Mouse (Mus musculus) liver, embryonic 14.5 days (tissue): ENCODE measurements at regions not wholly inside any gene's neighbourhood (a gene's known extent, or its start where the extent isn't known, plus 50 kb on each side); places are given as distances from the start of the nearest gene placed in this dataset.

Experiments used
- ATAC-seq: fragments of 200-750 bp; cut with Nextera tagmentation; 2 replicates; pipeline ENCODE4 v1.8.0; 2017; ENCODE audit warnings: moderate number of reproducible peaks, mild to moderate bottlenecking, moderate library complexity; ENCODE audit not compliant: insufficient read depth
- DNase-seq, 3 experiments: peaks; one replicate each; pipeline ENCODE4 v3.0.0-alpha.2; 2012 to 2013; ENCODE audit warnings: low read depth in 3 of 3, low spot score in 3 of 3
- H3K27ac ChIP-seq: fragments of 300-500 bp; sonication (generic); 2 replicates; pipeline ENCODE4 v1.5.1; 2014; ENCODE audit warnings: moderate library complexity, mild to moderate bottlenecking, control low read depth, inconsistent platforms
- H3K27me3 ChIP-seq: fragments of 300-500 bp; sonication (generic); 2 replicates; pipeline ENCODE4 v1.6.1; 2014; ENCODE audit warnings: mild to moderate bottlenecking, low read length, moderate library complexity; ENCODE audit not compliant: control insufficient read depth, insufficient read depth
- H3K36me3 ChIP-seq: fragments of 300-500 bp; sonication (generic); replicated peaks from 2 replicates; pipeline ENCODE4 v1.6.1; 2014; ENCODE audit warnings: low read depth; ENCODE audit not compliant: control insufficient read depth, insufficient read depth
- H3K4me1 ChIP-seq, 2 experiments: fragments of 200-500 bp in 1 of 2; fragments of 300-500 bp in 1 of 2; sonication (generic) in 1 of 2; replicated peaks; 2 replicates each; pipeline ENCODE4 v1.6.1; 2012 to 2014; ENCODE audit warnings: antibody characterized with exemption in 1 of 2, inconsistent platforms in 1 of 2, low read length in 1 of 2; ENCODE audit not compliant: control insufficient read depth in 2 of 2, insufficient read depth in 2 of 2
- H3K4me2 ChIP-seq: fragments of 300-500 bp; sonication (generic); 2 replicates; pipeline ENCODE4 v1.6.1; 2014; ENCODE audit warnings: low read depth, mild to moderate bottlenecking, control low read depth, moderate library complexity
- H3K4me3 ChIP-seq, 2 experiments: fragments of 200-500 bp in 1 of 2; fragments of 300-500 bp in 1 of 2; sonication (generic) in 1 of 2; 2 replicates each; pipeline ENCODE4 v1.5.1; 2012 to 2014; ENCODE audit warnings: low read depth in 2 of 2, low read length in 2 of 2, mild to moderate bottlenecking in 2 of 2, control low read depth in 1 of 2, inconsistent platforms in 1 of 2, moderate library complexity in 1 of 2; ENCODE audit not compliant: insufficient read depth in 1 of 2
- H3K9ac ChIP-seq: fragments of 300-500 bp; sonication (generic); replicated peaks from 2 replicates; pipeline ENCODE4 v1.6.1; 2014; ENCODE audit warnings: mild to moderate bottlenecking, control low read depth, moderate library complexity
- H3K9me3 ChIP-seq: fragments of 300-500 bp; sonication (generic); 2 replicates; pipeline ENCODE4 v1.6.1; 2016; ENCODE audit warnings: low read length, mixed read lengths; ENCODE audit not compliant: control insufficient read depth
- CTCF ChIP-seq: IDR thresholded peaks from 2 replicates; pipeline ENCODE4 v1.5.1; 2016; ENCODE audit warnings: antibody characterized with exemption, low read depth, control low read depth
- EP300 ChIP-seq: IDR thresholded peaks from 2 replicates; pipeline ENCODE4 v1.6.1; 2016; ENCODE audit warnings: antibody characterized with exemption, low read depth
- WGBS: fragments of 180-500 bp; shearing (Covaris S2); extraction: QIAGEN DNeasy Blood & Tissue Kit; methylation state at CpG from one replicate; pipeline ENCODE4 v1.1.7; 2014; ENCODE audit not compliant: insufficient replicate concordance; 5-methylcytosine and 5-hydroxymethylcytosine counted together

DNA sequence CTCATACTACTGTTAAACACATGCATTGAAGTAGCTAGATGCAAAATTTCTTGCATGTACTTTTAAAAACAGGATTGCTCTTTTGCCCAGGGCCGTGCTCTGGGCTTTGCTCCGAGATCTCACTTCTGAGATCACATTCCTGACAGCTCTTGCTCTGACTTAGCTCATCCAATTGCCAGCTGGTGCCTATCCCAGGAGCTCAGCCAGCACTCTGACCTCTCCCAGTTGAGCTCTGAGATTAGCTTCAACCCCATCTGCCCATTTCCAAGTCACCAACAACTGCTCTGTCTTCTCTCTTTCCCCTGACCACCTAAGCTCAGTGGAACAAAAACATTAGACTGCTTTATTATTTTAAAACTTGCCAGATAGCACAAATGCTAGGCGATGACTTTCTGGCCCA is 572.4 kb downstream of the Pla2g4a start:
- H3K4me3 ChIP-seq = no peak overlapping the region

DNA sequence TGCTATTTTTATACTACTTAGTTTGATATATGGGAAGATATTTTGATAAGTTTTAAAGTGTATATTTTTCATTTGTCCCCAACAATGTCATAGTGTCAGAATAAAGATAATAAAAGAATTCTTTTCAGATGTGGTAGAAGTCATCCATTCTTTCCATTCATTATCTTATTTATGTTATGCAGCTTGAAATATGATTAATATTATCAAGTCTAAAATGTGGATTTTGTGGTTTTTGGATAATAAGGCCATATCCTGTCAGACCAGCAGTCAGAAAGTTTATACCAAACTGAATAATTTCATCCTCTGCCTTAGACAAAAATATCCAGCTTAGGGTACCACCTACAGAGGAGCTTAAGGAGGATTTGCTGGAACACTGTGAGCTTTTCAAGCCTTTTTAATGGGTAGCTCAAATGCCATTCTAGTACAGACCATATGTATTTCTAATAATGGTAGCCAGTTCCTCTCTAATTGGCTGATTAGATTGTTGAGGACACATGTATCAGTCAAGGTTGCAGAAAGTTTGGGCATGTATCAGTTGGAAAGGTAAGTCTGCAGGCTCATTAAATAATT is 609.7 kb downstream of the Pla2g4a start:
- Histone ChIP-seq H3K9ac (no peak overlapping the region), H3K4me2 (no peak overlapping the region), H3K36me3 (no peaks in the 10 kb centered on the region), H3K27ac (no peak overlapping the region), H3K9me3 (no peaks in the 10 kb centered on the region), H3K4me1 (no peaks in the 10 kb centered on the region), H3K27me3 (no peaks in the 10 kb centered on the region), H3K4me3 (no peak overlapping the region)
- ATAC-seq (no peak), DNase-seq (no peak)
- TF ChIP-seq CTCF = no peak
- TF ChIP-seq EP300 = no peak

More for the DNA sequence above, 572.4 kb downstream of the Pla2g4a start:
- H3K27me3 ChIP-seq = no peaks in the 10 kb centered on the region
- H3K27ac ChIP-seq = no peak overlapping the region
- TF ChIP-seq EP300 (no peak), CTCF (no peak)
- no peak overlapping the region for H3K4me2 ChIP-seq
- no peaks in the 10 kb centered on the region for H3K4me1 ChIP-seq
- no peak overlapping the region for H3K9ac ChIP-seq
- DNase-seq (no peak), ATAC-seq (no peak)
- WGBS = 41% methylated on average over 3 of the region's 3 CpGs
- no peaks in the 10 kb centered on the region for H3K9me3 ChIP-seq
- no peaks in the 10 kb centered on the region for H3K36me3 ChIP-seq

DNA sequence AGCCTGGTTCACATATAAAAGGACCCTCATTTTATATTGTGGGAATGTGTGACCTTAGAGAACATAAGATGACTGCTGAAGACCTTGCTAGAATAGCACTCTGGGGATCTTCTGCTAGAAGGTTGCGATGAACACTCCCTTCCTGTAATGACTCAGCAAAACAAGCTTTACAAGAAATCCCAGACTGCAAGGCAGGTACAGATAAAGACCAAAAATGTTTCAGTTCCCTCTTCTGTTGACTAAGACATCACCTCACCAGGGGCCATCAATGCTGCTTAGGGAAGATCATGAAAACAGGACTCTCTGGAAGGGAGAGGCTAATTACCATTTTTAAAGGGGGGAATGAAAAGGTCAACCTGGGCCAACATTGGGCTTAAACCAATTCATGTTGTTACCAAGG is 613.7 kb downstream of the Pla2g4a start:
- H3K4me3 ChIP-seq = no peak overlapping the region
- WGBS = 32% methylated on average over 1 of the region's 1 CpGs
- H3K9me3 ChIP-seq = no peaks in the 10 kb centered on the region

GRCm38 (mm10) chr1:149338158-149338557 is 622.9 kb downstream of the Pla2g4a start:
- TF ChIP-seq EP300 = no peak
- TF ChIP-seq CTCF = no peak

More for the DNA sequence above, 613.7 kb downstream of the Pla2g4a start:
- no peaks in the 10 kb centered on the region for H3K36me3 ChIP-seq
- no peak for DNase-seq
- ATAC-seq = no peak
- no peak overlapping the region for H3K4me2 ChIP-seq
- TF ChIP-seq EP300 (no peak), CTCF (no peak)
- H3K9ac ChIP-seq = no peak overlapping the region
- H3K4me1 ChIP-seq = no peaks in the 10 kb centered on the region
- no peaks in the 10 kb centered on the region for H3K27me3 ChIP-seq
- H3K27ac ChIP-seq = no peak overlapping the region

DNA sequence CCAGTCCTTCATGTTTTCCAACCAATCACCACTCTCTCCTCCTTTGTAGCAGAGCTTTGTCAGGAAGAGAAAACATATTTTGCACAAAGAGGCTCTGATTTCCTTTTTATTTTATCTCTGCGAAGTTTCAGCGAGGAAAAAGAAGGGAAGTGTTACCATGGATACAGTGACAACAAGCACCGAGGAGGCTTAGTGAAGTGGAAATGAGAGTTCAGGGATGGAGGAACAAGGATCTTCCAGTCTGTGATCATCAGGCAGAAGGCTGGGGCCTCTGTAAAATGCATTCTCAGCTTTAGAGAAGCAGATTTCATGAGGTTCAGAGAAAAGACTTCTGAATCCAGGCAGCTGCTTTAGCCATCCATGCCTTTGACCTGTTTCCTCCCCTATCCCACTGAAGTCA is 628.9 kb downstream of the Pla2g4a start:
- no peaks in the 10 kb centered on the region for H3K36me3 ChIP-seq
- H3K4me1 ChIP-seq = no peaks in the 10 kb centered on the region
- H3K9me3 ChIP-seq = no peaks in the 10 kb centered on the region
- no peak overlapping the region for H3K9ac ChIP-seq
- H3K4me3 ChIP-seq = no peak overlapping the region
- 40% methylated on average over 3 of the region's 3 CpGs for WGBS
- H3K4me2 ChIP-seq = no peak overlapping the region
- DNase-seq (no peak), ATAC-seq (no peak)
- H3K27me3 ChIP-seq = no peaks in the 10 kb centered on the region
- no peak overlapping the region for H3K27ac ChIP-seq
- TF ChIP-seq CTCF (no peak), EP300 (no peak)

More at GRCm38 (mm10) chr1:149338158-149338557, 622.9 kb downstream of the Pla2g4a start:
- no peaks in the 10 kb centered on the region for H3K4me1 ChIP-seq
- DNase-seq = no peak
- WGBS = 67% methylated on average over 5 of the region's 5 CpGs
- H3K9ac ChIP-seq = no peak overlapping the region
- H3K9me3 ChIP-seq = no peaks in the 10 kb centered on the region
- ATAC-seq = no peak
- H3K27me3 ChIP-seq = no peaks in the 10 kb centered on the region
- no peak overlapping the region for H3K27ac ChIP-seq
- H3K36me3 ChIP-seq = no peaks in the 10 kb centered on the region
- H3K4me3 ChIP-seq = no peak overlapping the region
- no peak overlapping the region for H3K4me2 ChIP-seq
